Mouse (Mus musculus): ENCODE data around the gene Adamts4. TPM values are rescaled to one million over a fixed set of nuclear protein-coding genes. Genes with fewer than 3 reads are reported as not detected.
"Not testable (repeated sequence)": the region's sequence is repeated elsewhere in the genome, so short reads cannot be mapped to it uniquely, and the experiment has no call there.

Adamts4 gene
- polyA plus RNA-seq, 1 experiment from 2014 or later, result 7.2 TPM

- WGBS, result 91% methylated on average over 6 of the region's 6 CpGs
- no peaks in the 10 kb centered on the region for H3K27me3 ChIP-seq (replicated peaks; ENCODE audit: control insufficient read depth, insufficient read depth, low read length)
- no peak overlapping the region for H3K9ac ChIP-seq (replicated peaks; ENCODE audit: low read depth, low read length)
- H3K4me2 ChIP-seq (ENCODE audit: low read length), result no peak overlapping the region
- no peak for ATAC-seq
- H3K27ac ChIP-seq (ENCODE audit: low read length), result no peak overlapping the region
- H3K4me1 ChIP-seq (replicated peaks; ENCODE audit: control insufficient read depth, insufficient read depth, low read length), result no peaks in the 10 kb centered on the region
- H3K4me3 ChIP-seq (replicated peaks; ENCODE audit: low read length), result no peak overlapping the region
- peaks cover 26% of the 10 kb centered on the region for H3K36me3 ChIP-seq (ENCODE audit: control insufficient read depth, insufficient read depth)
- no peaks in the 10 kb centered on the region for H3K9me3 ChIP-seq (ENCODE audit: control insufficient read depth, low read length)
These were observed 12.8 kb upstream of the Adamts4 start for GRCm38 (mm10) chr1:171237438-171237837.

- Histone ChIP-seq H3K36me3 (ENCODE audit: control insufficient read depth, insufficient read depth) (peaks cover 26% of the 10 kb centered on the region), H3K4me2 (ENCODE audit: low read length) (no peak overlapping the region), H3K27me3 (replicated peaks; ENCODE audit: control insufficient read depth, insufficient read depth, low read length) (no peaks in the 10 kb centered on the region), H3K4me3 (replicated peaks; ENCODE audit: low read length) (no peak overlapping the region), H3K9me3 (ENCODE audit: control insufficient read depth, low read length) (no peaks in the 10 kb centered on the region), H3K4me1 (replicated peaks; ENCODE audit: control insufficient read depth, insufficient read depth, low read length) (no peaks in the 10 kb centered on the region), H3K27ac (ENCODE audit: low read length) (no peak overlapping the region), H3K9ac (replicated peaks; ENCODE audit: low read depth, low read length) (no peak overlapping the region)
- 0 out of 2 replicates have a peak, but pooled peaks have one; percentile 42 for ATAC-seq
- 71% methylated on average over 14 of the region's 14 CpGs for WGBS
These were observed 11.8 kb upstream of the Adamts4 start for GRCm38 (mm10) chr1:171238463-171238862.

GRCm38 (mm10) chr1:171239992-171240744 lies 10.1 kb upstream of the Adamts4 start:
- Histone ChIP-seq H3K4me1 (replicated peaks; ENCODE audit: control insufficient read depth, insufficient read depth, low read length) (no peaks in the 10 kb centered on the region; the same call in 1 of the 2 replicates), H3K9me3 (ENCODE audit: control insufficient read depth, low read length) (no peaks in the 10 kb centered on the region), H3K36me3 (ENCODE audit: control insufficient read depth, insufficient read depth) (peaks cover 24% of the 10 kb centered on the region), H3K4me3 (replicated peaks; ENCODE audit: low read length) (no peak overlapping the region), H3K4me2 (ENCODE audit: low read length) (no peak overlapping the region), H3K27ac (ENCODE audit: low read length) (no peak overlapping the region), H3K27me3 (replicated peaks; ENCODE audit: control insufficient read depth, insufficient read depth, low read length) (no peaks in the 10 kb centered on the region), H3K9ac (replicated peaks; ENCODE audit: low read depth, low read length) (no peak overlapping the region)
- ATAC-seq, result no peak
- 82% methylated on average over 15 of the region's 15 CpGs for WGBS

- peaks cover 4% of the 10 kb centered on the region for H3K4me1 ChIP-seq (replicated peaks; ENCODE audit: control insufficient read depth, insufficient read depth, low read length)
- no peak for ATAC-seq
- H3K9me3 ChIP-seq (ENCODE audit: control insufficient read depth, low read length), result no peaks in the 10 kb centered on the region
- H3K9ac ChIP-seq (replicated peaks; ENCODE audit: low read depth, low read length), result no peak overlapping the region
- H3K4me2 ChIP-seq (ENCODE audit: low read length), result no peak overlapping the region
- H3K27me3 ChIP-seq (replicated peaks; ENCODE audit: control insufficient read depth, insufficient read depth, low read length), result no peaks in the 10 kb centered on the region
- WGBS, result 89% methylated on average over 10 of the region's 10 CpGs
- H3K27ac ChIP-seq (ENCODE audit: low read length), result no peak overlapping the region
- H3K36me3 ChIP-seq (ENCODE audit: control insufficient read depth, insufficient read depth), result peaks cover 18% of the 10 kb centered on the region
- no peak overlapping the region for H3K4me3 ChIP-seq (replicated peaks; ENCODE audit: low read length)
These were observed 9.3 kb upstream of the Adamts4 start for GRCm38 (mm10) chr1:171240911-171241310.

- ATAC-seq; H3K9ac ChIP-seq (replicated peaks; ENCODE audit: low read depth, low read length); H3K9me3 ChIP-seq (ENCODE audit: control insufficient read depth, low read length); H3K27ac ChIP-seq (ENCODE audit: low read length); H3K4me3 ChIP-seq (replicated peaks; ENCODE audit: low read length); H3K4me2 ChIP-seq (ENCODE audit: low read length); H3K27me3 ChIP-seq (replicated peaks; ENCODE audit: control insufficient read depth, insufficient read depth, low read length): not testable (repeated sequence)
- 79% methylated on average over 12 of the region's 12 CpGs for WGBS
- peaks cover 10% of the 10 kb centered on the region for H3K4me1 ChIP-seq (replicated peaks; ENCODE audit: control insufficient read depth, insufficient read depth, low read length)
- H3K36me3 ChIP-seq (ENCODE audit: control insufficient read depth, insufficient read depth), result peaks cover 18% of the 10 kb centered on the region
These were observed 8.3 kb upstream of the Adamts4 start for GRCm38 (mm10) chr1:171241952-171242351.

GRCm38 (mm10) chr1:171245353-171245752 lies 4.9 kb upstream of the Adamts4 start:
- Histone ChIP-seq H3K27ac (ENCODE audit: low read length) (no peak overlapping the region), H3K4me1 (replicated peaks; ENCODE audit: control insufficient read depth, insufficient read depth, low read length) (peaks cover 28% of the 10 kb centered on the region), H3K36me3 (ENCODE audit: control insufficient read depth, insufficient read depth) (no peaks in the 10 kb centered on the region), H3K9ac (replicated peaks; ENCODE audit: low read depth, low read length) (no peak overlapping the region), H3K4me3 (replicated peaks; ENCODE audit: low read length) (no peak overlapping the region), H3K9me3 (ENCODE audit: control insufficient read depth, low read length) (no peaks in the 10 kb centered on the region), H3K4me2 (ENCODE audit: low read length) (no peak overlapping the region), H3K27me3 (replicated peaks; ENCODE audit: control insufficient read depth, insufficient read depth, low read length) (no peaks in the 10 kb centered on the region)
- whole genome bisulfite sequencing, result 93% methylated on average over 8 of the region's 8 CpGs
- no peak for ATAC-seq

GRCm38 (mm10) chr1:171246709-171247452 lies 3.3 kb upstream of the Adamts4 start:
- no peaks in the 10 kb centered on the region for H3K36me3 ChIP-seq (ENCODE audit: control insufficient read depth, insufficient read depth)
- H3K4me3 ChIP-seq (replicated peaks; ENCODE audit: low read length), result peak overlapping the region; percentile 67
- no peaks in the 10 kb centered on the region for H3K27me3 ChIP-seq (replicated peaks; ENCODE audit: control insufficient read depth, insufficient read depth, low read length)
- peak overlapping the region; percentile 79 for H3K4me2 ChIP-seq (ENCODE audit: low read length)
- H3K27ac ChIP-seq (ENCODE audit: low read length), result peak overlapping the region; percentile 72
- peak; percentile 93 for ATAC-seq
- no peaks in the 10 kb centered on the region for H3K9me3 ChIP-seq (ENCODE audit: control insufficient read depth, low read length)
- WGBS, result under 1% methylated on average over 41 of the region's 41 CpGs
- peaks cover 44% of the 10 kb centered on the region for H3K4me1 ChIP-seq (replicated peaks; ENCODE audit: control insufficient read depth, insufficient read depth, low read length)
- peak overlapping the region; percentile 82 for H3K9ac ChIP-seq (replicated peaks; ENCODE audit: low read depth, low read length)

GRCm38 (mm10) chr1:171247453-171247841 lies 2.8 kb upstream of the Adamts4 start:
- ATAC-seq, result 0 out of 2 replicates have a peak, but pooled peaks have one; percentile 6
- WGBS, result 12% methylated on average over 13 of the region's 13 CpGs

GRCm38 (mm10) chr1:171247916-171248315 lies 2.3 kb upstream of the Adamts4 start:
- Histone ChIP-seq H3K36me3 (ENCODE audit: control insufficient read depth, insufficient read depth) (no peaks in the 10 kb centered on the region), H3K27me3 (replicated peaks; ENCODE audit: control insufficient read depth, insufficient read depth, low read length) (no peaks in the 10 kb centered on the region), H3K4me2 (ENCODE audit: low read length) (peak overlapping the region; percentile 56; the same call in 1 of the 2 replicates), H3K4me3 (replicated peaks; ENCODE audit: low read length) (no peak overlapping the region), H3K9ac (replicated peaks; ENCODE audit: low read depth, low read length) (0 out of 2 replicates have a peak overlapping the region, but pooled peaks have one; percentile 1), H3K4me1 (replicated peaks; ENCODE audit: control insufficient read depth, insufficient read depth, low read length) (peaks cover 51% of the 10 kb centered on the region), H3K9me3 (ENCODE audit: control insufficient read depth, low read length) (no peaks in the 10 kb centered on the region), H3K27ac (ENCODE audit: low read length) (peak overlapping the region; percentile 72)
- 29% methylated on average over 4 of the region's 4 CpGs for whole genome bisulfite sequencing
- ATAC-seq, result no peak

More at GRCm38 (mm10) chr1:171247453-171247841, 2.8 kb upstream of the Adamts4 start:
- Histone ChIP-seq H3K4me3 (replicated peaks; ENCODE audit: low read length) (peak overlapping the region; percentile 67), H3K4me2 (ENCODE audit: low read length) (peak overlapping the region; percentile 56), H3K4me1 (replicated peaks; ENCODE audit: control insufficient read depth, insufficient read depth, low read length) (peaks cover 49% of the 10 kb centered on the region), H3K9ac (replicated peaks; ENCODE audit: low read depth, low read length) (peak overlapping the region; percentile 42), H3K9me3 (ENCODE audit: control insufficient read depth, low read length) (no peaks in the 10 kb centered on the region), H3K27ac (ENCODE audit: low read length) (peak overlapping the region; percentile 72), H3K27me3 (replicated peaks; ENCODE audit: control insufficient read depth, insufficient read depth, low read length) (no peaks in the 10 kb centered on the region), H3K36me3 (ENCODE audit: control insufficient read depth, insufficient read depth) (no peaks in the 10 kb centered on the region)

Data from forebrain, embryonic 16.5 days (tissue).